Mouse (Mus musculus) gastrocnemius, adult 2 months (tissue): ENCODE results near the gene Gm20388. TPM values are rescaled to one million over a fixed set of nuclear protein-coding genes. Genes with fewer than 3 reads are reported as not detected.

ENCODE experiments used
- DNase-seq: peaks from one replicate; pipeline ENCODE4 v3.0.0; 2022
- H3K27ac ChIP-seq: fragments of 200-600 bp; 2 replicates; pipeline ENCODE4 v1.8.1; 2022; ENCODE audit warnings: mild to moderate bottlenecking
- H3K4me3 ChIP-seq: fragments of 200-600 bp; 2 replicates; pipeline ENCODE4 v1.8.1; 2022; ENCODE audit warnings: mild to moderate bottlenecking, moderate library complexity
- CTCF ChIP-seq: fragments of 200-600 bp; IDR thresholded peaks from 2 replicates; pipeline ENCODE4 v1.8.1; 2022; ENCODE audit warnings: antibody characterized with exemption, mild to moderate bottlenecking, moderate library complexity
- intact Hi-C: fragments of 180-260 bp; cut with DNase I; formaldehyde crosslinking; loops from one replicate; pipeline ENCODE4 v1.15.1; 2025
- total RNA-seq, 2 experiments: library from RNA; stranded (reverse); gene quantifications; 2 replicates each; pipeline ENCODE4 v1.2.3; 2021

The Gm20388 gene
- total RNA-seq, 2 experiments from 2014 or later, result 6.1 to 15.0 TPM

DNA sequence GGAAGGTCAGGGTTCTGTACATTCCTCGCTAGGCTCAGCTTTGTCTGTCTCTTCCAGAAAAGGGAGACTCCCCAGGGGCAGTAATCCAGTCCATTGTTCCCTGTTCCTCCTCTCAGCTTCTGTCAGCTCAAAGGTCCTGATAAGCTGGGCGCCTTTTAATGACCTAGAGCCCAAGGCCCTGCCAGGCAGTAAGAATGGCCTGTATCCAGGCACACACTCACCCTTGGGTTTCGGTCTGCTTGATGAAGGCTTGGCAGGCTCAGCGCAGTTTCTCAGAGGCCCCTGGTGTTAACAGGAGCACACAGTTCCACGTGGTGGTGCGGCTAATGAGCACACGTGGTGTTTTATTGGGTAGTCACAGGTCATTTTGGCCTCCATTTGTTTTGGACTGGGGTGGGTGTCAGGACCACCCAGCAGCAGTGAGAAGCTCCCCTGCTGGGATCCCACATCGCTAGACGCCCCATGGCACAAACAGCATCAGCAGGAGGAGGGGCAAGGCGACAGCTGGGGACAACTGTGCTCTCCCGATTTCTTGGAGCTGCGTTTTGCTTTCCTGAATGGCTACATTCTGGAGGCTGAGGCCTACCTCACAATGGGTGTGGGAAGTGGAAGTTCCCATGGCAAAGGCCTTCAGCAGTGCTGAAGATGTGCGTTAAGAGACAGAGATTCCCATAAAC is 3805.4 kb downstream of the Gm20388 start:
- Histone ChIP-seq H3K4me3 (no peak overlapping the region), H3K27ac (no peak overlapping the region)
- TF ChIP-seq CTCF, result no peak
- intact Hi-C loops, result no loop called here
- DNase-seq, result no peak

DNA sequence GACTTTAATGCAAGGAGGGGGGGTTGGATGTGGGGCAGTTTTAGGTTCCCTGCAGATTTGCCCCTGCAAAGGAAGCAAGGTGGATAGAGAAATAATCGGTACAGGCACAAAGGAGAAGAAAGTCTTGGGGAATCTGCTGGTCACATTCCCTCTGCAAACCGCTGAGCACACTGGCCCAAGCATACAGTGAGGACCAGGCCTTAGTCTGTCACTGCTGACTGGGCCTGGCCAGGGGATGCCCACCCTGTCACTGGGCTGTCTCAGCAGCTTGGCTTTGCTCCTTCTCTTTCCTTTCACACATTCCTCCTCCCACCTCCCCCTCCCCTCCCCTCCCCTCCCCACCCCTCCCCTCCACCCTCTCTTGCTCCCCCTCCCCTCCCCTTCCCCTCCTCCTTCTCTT is 3806.5 kb downstream of the Gm20388 start:
- no peak for DNase-seq
- intact Hi-C loops, result no loop called here
- Histone ChIP-seq H3K4me3 (no peak overlapping the region), H3K27ac (no peak overlapping the region)
- no peak for TF ChIP-seq CTCF

DNA sequence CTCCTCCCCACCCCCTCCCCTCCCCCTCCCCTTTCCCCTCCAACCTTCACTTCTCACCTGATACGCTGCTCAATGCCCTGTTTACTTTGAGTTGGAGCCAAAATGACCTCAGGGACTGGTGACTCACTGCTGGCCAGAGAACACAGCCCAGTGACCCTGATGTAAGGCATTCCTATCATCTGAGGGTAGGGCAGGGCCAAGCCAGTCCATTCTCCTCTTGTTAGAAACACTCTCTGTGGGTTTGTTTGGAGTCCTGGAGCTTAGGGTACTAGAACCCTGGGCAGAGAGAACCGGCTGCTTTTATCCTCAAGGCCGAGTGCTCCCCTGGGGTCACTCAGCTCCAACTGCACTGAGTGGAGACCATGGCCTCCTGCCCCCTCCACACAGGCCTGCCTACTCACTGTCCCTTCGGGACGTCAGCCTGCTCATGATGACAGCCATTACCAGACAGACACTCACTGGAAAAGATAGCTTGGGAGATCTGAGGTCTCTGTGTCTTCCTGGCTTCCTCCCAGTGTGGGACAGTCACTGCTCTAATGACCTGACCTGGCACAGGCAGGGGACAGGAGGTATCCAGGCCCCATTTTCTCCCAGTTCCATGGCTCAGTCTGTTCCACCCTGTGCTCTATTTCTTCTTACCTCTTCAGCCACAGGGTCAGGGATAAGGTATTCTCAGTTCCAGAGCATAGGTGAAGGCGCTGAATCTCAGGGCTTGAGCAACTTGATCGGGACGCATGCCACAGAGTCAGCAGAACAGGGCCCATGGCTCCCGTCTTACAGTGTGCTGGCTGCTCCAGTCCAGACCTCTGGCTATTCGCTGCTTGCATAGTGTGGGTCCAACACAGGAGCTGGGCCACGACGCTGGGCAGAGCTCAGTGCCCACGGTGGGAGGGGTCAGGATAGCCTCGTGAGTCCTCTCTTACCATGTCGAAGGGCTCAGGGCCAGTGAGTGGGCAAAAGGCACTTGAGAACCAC is 3807.2 kb downstream of the Gm20388 start:
- Histone ChIP-seq H3K27ac (peak overlapping the region; percentile 52), H3K4me3 (no peak overlapping the region)
- intact Hi-C loops, result no loop called here
- DNase-seq, result peak; percentile 53
- no peak for TF ChIP-seq CTCF

DNA sequence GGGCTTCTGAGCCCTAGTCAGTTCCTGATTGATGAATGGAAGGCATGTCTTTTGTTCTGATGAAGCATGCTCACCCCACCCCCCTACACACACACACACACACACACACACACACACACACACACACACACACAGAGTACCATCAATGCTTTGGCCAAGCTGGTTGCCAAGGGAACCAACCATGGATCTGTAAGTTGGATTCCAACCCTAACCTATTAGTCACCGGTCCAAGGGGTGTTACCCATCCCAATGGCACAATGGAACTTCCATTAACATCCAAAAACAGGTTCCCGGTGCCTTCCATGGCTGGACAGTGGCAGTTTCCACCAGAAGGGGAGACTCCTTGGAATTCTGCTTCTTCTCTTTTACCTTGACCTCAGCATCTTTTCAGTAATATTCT is 3808.1 kb downstream of the Gm20388 start:
- intact Hi-C loops, result no loop called here
- H3K27ac ChIP-seq, result no peak overlapping the region
- DNase-seq, result no peak
- no peak overlapping the region for H3K4me3 ChIP-seq
- no peak for TF ChIP-seq CTCF

DNA sequence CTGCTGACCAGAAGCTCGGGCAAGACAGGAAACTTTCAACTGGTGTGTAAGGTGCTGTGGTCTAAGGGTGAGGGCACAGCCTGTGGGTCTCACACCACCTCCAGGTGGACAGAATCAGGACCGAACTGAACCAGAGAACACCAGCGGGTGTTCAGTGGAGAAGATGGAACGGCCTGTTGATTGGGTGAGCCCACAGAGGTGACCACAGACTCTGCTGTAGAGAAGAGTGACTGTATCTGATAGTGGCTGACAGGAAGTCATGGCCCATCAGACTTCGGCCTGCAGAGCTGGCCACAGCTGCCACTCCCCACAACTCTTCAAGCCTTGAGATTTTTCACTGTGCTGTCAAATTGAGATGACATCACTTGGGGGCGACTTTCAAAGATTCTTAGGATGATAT is 3808.6 kb downstream of the Gm20388 start:
- Histone ChIP-seq H3K27ac (no peak overlapping the region), H3K4me3 (no peak overlapping the region)
- no peak for DNase-seq
- intact Hi-C loops, result no loop called here
- TF ChIP-seq CTCF, result no peak

DNA sequence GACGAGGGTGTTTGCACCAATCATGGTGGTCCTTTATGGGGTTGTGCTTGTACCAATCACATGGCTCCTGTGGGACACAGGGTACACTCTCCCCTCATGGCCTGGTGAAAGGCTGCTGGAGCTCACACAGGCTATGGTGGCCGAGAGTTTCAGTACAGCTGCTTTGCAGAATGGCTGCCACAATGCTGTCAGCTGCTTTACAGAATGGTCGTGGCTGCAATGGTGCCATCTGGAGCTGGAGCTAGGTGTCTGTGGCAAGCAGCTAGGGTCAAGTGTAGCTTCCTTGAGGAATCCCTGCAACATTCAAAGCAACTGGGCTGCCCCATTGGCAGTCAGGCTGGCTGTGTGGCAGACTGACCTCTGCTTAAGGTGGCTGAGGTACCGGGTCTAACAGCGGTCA is 3809.2 kb downstream of the Gm20388 start:
- intact Hi-C loops, result no loop called here
- TF ChIP-seq CTCF, result no peak
- no peak for DNase-seq
- Histone ChIP-seq H3K27ac (no peak overlapping the region), H3K4me3 (no peak overlapping the region)

DNA sequence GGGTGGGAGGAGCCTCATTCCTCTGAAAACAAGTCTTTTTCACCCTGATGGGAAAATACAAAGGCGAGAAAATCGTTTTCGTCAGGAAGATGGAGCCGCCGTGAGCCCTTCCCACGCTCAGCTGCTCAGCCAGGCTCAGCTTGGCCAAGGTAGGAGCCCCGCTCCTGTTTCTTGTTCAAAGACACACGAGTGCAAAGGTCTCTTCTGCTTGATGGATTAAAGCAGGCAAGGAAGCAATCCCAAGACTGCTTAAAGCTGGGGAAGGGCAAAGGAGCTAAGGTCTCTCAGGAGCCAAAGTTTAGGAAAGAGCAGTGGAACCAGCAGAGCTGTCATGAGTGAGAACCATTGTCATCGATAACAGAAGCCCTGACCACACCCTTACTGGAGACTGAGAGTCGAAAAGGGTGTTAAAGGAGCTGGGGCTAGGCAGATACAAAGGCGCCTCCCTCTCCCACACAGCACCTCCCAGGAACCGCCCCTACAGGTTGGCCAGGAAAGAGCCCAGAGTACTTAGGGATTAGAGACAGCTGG is 3809.9 kb downstream of the Gm20388 start:
- no peak for DNase-seq
- H3K27ac ChIP-seq, result no peak overlapping the region
- intact Hi-C loops, result no loop called here
- no peak for TF ChIP-seq CTCF
- no peak overlapping the region for H3K4me3 ChIP-seq

DNA sequence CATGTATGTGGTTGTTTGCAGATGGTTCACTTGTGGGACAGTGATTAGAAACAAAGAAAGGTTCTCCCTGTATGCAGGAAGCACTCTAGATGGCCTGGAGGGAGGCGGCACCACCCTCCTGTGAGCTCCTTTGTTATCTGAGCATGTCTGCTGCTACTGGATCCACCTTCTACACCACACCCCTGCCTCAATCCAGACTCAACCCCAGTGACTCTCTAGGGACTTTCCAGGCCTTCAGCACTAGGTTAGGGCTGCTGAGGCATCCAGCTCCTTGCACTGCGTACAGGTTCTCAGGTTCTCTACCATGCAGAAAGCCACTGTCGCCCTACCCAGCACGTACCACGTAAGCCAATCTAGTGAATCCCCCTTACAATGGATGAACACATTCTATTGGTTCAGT is 3811.6 kb downstream of the Gm20388 start:
- intact Hi-C loops, result no loop called here
- no peak for DNase-seq
- no peak for TF ChIP-seq CTCF
- no peak overlapping the region for H3K4me3 ChIP-seq
- no peak overlapping the region for H3K27ac ChIP-seq

DNA sequence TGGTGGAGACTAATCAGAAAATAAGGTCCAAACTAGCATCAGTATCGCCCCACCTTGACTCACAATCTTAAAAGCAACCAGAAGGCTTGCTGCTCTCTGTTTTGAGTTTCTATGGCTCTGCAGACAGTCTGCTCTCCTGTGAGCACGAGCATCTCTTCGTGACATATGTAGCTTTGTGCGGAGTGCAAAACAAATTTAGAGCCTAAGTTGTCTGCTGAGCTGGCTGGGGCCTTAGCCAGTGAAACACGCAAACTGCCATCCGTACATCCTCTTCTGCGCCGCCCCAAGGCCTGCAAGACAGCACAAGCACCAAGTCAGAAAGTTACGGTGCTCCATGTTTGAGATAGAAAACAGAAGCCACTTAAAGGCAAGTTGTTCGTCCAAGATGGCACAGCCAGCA is 3814.1 kb downstream of the Gm20388 start:
- intact Hi-C loops, result no loop called here
- no peak for TF ChIP-seq CTCF
- no peak overlapping the region for H3K27ac ChIP-seq
- no peak overlapping the region for H3K4me3 ChIP-seq
- no peak for DNase-seq

DNA sequence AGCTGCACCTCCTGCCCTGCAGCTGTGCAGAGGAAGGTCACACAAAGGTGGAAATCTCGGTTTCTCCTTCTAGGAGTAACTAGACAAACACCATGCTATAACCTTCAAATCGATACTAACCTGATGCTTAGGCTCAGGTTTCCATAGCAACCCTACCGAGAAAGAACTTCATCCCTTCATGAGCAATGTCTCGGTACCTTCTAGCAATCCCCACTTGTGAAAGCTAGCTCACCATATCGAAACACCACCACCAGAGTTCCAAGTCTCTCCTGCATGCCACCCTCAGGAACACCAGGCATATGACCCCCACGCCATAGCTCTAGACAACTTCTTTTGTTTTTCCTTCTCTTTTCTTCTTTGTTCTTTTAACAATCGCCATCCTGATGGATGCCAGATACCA is 3814.6 kb downstream of the Gm20388 start:
- no peak for DNase-seq
- Histone ChIP-seq H3K27ac (no peak overlapping the region), H3K4me3 (no peak overlapping the region)
- intact Hi-C loops, result no loop called here
- TF ChIP-seq CTCF, result no peak

DNA sequence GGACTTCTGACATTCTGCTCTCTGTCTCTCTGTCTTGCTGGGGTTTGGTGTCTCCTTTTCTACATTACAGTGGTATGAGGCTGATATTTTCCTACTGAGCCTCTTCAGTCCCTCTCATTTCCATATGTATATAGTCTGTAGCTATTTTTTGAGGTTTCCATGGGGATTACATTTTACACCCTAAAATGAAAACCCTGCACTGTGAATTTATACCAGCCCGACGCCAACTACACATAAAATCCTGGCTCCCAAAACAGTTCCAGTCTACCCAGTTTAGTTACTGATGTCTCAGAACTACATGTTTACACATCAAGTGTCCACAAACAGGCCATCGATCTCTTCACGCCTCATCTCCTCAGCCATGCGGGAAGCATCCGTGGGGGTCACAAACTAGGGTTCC is 3816.1 kb downstream of the Gm20388 start:
- no peak for DNase-seq
- intact Hi-C loops, result no loop called here
- no peak for TF ChIP-seq CTCF

DNA sequence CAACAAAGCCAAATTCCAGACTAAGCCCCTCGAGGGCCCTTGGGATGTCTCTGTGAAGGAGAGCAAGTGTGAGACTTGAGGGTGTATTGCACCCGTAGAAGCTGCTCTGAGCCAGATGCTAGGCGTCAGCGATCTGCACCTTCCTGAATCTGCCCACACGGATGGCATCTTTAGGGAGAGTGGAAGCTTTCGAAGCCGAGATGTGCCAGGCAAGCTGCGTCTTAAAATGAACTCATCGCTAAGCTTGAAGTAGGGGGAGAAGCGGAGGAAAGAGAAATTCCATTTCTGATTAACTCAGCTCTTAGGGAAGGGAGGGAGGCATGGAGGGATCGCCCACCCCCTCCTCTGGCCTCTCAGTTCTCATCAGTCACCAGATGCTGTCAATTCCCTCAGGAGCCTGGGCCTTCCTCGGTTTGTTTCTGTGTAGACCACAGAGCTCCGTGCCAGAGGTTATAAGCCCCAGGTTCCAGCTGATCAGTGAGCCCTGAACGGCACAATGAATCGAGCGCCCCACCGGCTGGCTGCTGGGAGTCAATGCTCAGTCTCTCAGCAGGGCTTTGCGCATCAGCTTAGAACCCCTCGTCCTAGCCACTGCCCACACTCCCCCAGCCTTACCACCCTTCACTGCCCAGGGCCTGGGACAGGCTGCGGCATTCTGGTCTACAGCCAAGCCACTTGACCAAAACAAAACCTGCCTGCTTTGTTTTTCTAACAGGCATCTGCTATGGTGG is 3818.6 kb downstream of the Gm20388 start:
- peak; percentile 36 for DNase-seq
- H3K27ac ChIP-seq, result peak overlapping the region; percentile 35; the same call in 1 of the 2 replicates
- no peak for TF ChIP-seq CTCF
- intact Hi-C loops, result no loop called here
- H3K4me3 ChIP-seq, result peak overlapping the region; percentile 56

More for the DNA sequence above, 3816.1 kb downstream of the Gm20388 start:
- no peak overlapping the region for H3K4me3 ChIP-seq
- no peak overlapping the region for H3K27ac ChIP-seq
